Mouse (Mus musculus): ENCODE results near the gene Chd6. TPM values are rescaled to one million over a fixed set of nuclear protein-coding genes. Genes with fewer than 3 reads are reported as not detected.

Gene Chd6
- polyA plus RNA-seq, 1 experiment from 2014 or later = 31.2 TPM

DNA sequence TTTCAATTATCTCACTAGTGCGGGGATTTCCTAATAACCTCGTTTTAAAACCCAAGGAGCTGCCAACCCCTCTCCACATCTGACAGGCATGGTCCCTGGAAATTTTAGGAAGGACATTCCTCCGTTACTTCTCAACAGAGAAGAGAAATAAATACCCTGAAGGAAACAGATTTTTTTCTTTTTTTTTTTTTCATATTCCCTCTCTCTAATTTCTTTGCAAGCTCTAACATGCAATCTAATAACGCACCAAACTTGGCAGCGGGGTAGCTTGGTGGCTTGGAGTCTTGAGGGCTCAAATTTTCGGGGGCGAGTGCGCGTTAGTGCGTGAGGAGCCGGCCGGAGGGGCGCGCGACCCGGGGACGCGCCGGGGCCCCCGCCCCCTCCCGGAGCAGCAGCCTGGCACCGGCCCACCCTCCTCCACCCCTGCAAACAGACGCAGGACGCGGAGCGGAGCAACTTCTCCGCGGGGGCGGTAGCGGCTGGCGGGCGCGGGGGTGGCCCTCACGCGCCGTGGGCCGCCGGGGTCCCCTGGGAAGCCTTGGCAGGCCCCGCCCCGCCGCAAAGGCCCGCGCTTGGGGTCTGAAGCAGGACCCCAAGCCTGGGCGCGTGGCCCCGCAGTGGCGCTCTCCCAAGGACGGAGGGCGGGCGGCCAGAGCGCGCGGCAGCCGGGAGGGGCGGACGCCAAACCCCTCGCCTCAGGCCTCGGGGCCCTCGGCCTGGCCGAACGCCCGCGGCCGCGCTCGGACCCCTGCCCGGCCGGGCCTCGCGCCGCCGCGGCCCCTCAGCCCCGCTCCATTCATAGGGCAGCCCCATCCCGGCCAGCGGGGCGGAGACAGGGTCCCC is 569 bp downstream of the Chd6 start:
- peak; percentile 74 for ATAC-seq (replicated peaks; ENCODE audit: low FRiP score)
- WGBS = under 1% methylated on average over 60 of the region's 77 CpGs
- 0 out of 2 replicates have a peak, but pooled peaks cover 6% of the 10 kb centered on the region for H3K36me3 ChIP-seq
- H3K9ac ChIP-seq = peak overlapping the region; percentile 98
- H3K4me3 ChIP-seq (replicated peaks) = peak overlapping the region; percentile 97
- peak overlapping the region; percentile 100 for H3K27ac ChIP-seq
- peaks cover 27% of the 10 kb centered on the region for H3K4me1 ChIP-seq
- no peaks in the 10 kb centered on the region for H3K27me3 ChIP-seq
- peak overlapping the region; percentile 62 for H3K4me2 ChIP-seq
- H3K9me3 ChIP-seq (replicated peaks) = no peaks in the 10 kb centered on the region

DNA sequence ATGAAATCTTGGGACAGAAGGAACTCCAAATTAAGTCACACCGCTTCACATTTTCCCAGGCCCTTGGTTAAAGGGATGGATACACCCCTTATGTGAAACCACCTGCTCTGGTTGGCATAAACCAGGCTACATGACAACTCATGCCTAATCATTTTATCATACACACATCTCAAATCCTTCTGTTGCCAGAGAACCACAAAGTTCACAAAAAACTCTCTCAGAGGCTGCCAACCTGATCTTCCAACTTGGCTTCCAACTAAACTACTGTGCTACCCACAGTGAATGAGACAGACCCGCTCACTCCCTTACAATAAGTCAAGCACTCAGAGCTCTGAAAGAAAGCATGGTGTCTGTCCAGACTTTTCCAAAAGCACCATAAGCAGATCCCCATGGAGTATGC is 1.6 kb downstream of the Chd6 start:
- 91% methylated on average over 2 of the region's 2 CpGs for WGBS
- Histone ChIP-seq H3K4me3 (replicated peaks) (peak overlapping the region; percentile 97), H3K9ac (peak overlapping the region; percentile 98; the same call in 1 of the 2 replicates), H3K4me2 (peak overlapping the region; percentile 62), H3K9me3 (replicated peaks) (no peaks in the 10 kb centered on the region), H3K4me1 (peaks cover 27% of the 10 kb centered on the region), H3K36me3 (0 out of 2 replicates have a peak, but pooled peaks cover 6% of the 10 kb centered on the region), H3K27me3 (no peaks in the 10 kb centered on the region), H3K27ac (no peak overlapping the region)
- no peak for ATAC-seq (replicated peaks; ENCODE audit: low FRiP score)

DNA sequence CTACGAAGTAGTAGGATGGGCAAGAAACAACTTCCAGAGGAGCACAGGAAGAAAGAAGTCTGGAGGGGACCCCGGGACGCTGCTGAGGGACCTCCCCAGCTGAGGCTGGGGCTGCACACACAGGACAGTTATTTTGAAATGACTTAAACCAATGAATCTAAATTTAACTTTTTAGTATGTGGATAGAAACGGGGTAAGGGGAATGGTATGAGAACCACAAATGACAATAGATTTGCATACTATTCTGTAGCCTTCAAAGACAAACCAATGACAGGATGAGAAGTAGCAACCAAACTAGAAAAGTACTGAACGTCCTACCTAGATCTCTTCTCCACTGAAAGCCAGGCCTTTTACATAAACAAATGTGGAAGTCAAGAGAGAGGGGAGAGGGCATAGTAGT is 5.1 kb downstream of the Chd6 start:
- H3K4me2 ChIP-seq = no peak overlapping the region
- peaks cover 19% of the 10 kb centered on the region for H3K4me1 ChIP-seq
- no peak overlapping the region for H3K27ac ChIP-seq
- 73% methylated on average over 5 of the region's 5 CpGs for WGBS
- H3K4me3 ChIP-seq (replicated peaks) = no peak overlapping the region
- ATAC-seq (replicated peaks; ENCODE audit: low FRiP score) = no peak
- H3K36me3 ChIP-seq = 0 out of 2 replicates have a peak, but pooled peaks cover 6% of the 10 kb centered on the region
- H3K27me3 ChIP-seq = no peaks in the 10 kb centered on the region
- H3K9me3 ChIP-seq (replicated peaks) = no peaks in the 10 kb centered on the region
- H3K9ac ChIP-seq = no peak overlapping the region

DNA sequence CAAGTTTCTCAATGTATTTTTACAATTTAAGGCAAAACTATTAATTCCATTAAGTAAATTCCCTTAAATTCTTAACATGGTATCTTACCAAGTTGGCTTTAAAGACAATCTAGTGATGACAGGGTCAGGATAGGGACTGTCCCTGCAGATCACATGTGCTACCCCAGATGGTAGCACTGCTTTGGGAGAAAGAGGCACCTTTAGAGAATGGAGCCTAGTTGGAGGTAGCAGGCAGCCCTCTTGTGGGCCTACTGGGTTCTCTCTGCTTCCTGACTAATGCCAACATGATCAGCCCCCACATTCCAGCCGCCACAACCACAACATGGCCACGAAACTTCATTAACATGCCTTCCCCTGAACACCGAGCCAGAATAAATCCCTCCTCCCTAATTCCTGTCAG is 6.8 kb downstream of the Chd6 start:
- no peak overlapping the region for H3K4me2 ChIP-seq
- H3K4me3 ChIP-seq (replicated peaks) = no peak overlapping the region
- no peak overlapping the region for H3K9ac ChIP-seq
- no peak for ATAC-seq (replicated peaks; ENCODE audit: low FRiP score)
- no peaks in the 10 kb centered on the region for H3K27me3 ChIP-seq
- peaks cover 11% of the 10 kb centered on the region for H3K4me1 ChIP-seq
- 0 out of 2 replicates have a peak, but pooled peaks cover 8% of the 10 kb centered on the region for H3K36me3 ChIP-seq
- 41% methylated on average over 3 of the region's 3 CpGs for WGBS
- H3K9me3 ChIP-seq (replicated peaks) = no peaks in the 10 kb centered on the region
- H3K27ac ChIP-seq = no peak overlapping the region

DNA sequence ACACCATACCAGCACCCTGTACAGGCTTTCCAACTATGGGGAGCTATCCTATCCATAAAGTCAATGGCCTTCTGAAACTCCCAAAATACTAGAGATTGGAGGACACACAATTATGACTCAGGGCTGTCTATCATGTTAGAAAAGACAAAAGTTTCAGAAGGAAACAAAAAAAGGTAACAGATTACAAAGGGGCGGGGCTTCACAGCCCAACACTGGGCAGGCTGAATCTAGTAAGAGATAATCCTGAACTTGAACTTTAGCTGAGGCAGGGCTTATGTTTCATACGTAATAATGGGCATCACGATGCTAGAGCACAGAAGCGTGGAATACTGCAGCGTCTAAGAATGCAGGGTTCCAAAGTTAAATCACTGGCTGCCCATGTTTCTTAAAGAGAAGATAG is 11.1 kb downstream of the Chd6 start:
- no peak overlapping the region for H3K9ac ChIP-seq
- H3K4me3 ChIP-seq (replicated peaks) = no peak overlapping the region
- 0 out of 2 replicates have a peak, but pooled peaks cover 2% of the 10 kb centered on the region for H3K36me3 ChIP-seq
- H3K27me3 ChIP-seq = no peaks in the 10 kb centered on the region
- H3K4me1 ChIP-seq = no peaks in the 10 kb centered on the region
- no peak for ATAC-seq (replicated peaks; ENCODE audit: low FRiP score)
- H3K27ac ChIP-seq = no peak overlapping the region
- no peak overlapping the region for H3K4me2 ChIP-seq
- H3K9me3 ChIP-seq (replicated peaks) = no peaks in the 10 kb centered on the region
- WGBS = 95% methylated on average over 5 of the region's 5 CpGs

DNA sequence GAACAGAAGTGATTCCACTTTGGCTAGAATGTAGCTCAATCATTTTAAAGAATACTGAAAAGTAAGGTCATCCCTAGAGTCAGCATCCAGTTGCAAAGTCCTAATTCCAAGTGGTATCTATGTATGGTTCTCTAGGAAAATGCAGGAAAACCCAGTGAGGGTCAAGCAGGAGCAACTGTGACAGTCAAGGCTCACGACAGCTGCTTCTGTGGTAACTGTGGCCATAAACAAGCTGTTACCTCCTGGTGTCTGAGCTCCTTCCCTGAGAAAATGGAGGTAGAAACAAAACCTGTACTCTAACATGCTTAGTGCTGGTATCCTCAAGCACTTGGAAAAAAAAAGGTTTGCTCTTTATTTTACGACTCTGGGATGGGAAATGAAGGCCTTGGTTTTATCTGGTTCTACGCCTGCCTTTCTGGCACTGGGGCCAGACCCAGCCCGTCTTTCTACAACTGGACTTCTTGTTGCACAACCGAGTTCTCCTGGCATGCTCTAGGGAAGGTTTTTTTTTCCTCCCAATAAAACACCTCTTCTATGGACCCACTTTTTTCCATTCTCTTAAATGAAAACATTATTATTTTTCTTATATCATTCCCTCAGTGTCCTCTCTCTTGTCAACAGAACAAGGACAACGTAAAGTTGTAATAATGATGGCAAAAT is 18.0 kb downstream of the Chd6 start:
- H3K9me3 ChIP-seq (replicated peaks) = no peaks in the 10 kb centered on the region
- no peaks in the 10 kb centered on the region for H3K27me3 ChIP-seq
- H3K4me2 ChIP-seq = no peak overlapping the region
- H3K9ac ChIP-seq = no peak overlapping the region
- H3K36me3 ChIP-seq = no peaks in the 10 kb centered on the region; the same call in 1 of the 2 replicates
- H3K4me1 ChIP-seq = no peaks in the 10 kb centered on the region
- ATAC-seq (replicated peaks; ENCODE audit: low FRiP score) = no peak
- WGBS = 86% methylated on average over 6 of the region's 6 CpGs
- no peak overlapping the region for H3K27ac ChIP-seq
- H3K4me3 ChIP-seq (replicated peaks) = no peak overlapping the region

DNA sequence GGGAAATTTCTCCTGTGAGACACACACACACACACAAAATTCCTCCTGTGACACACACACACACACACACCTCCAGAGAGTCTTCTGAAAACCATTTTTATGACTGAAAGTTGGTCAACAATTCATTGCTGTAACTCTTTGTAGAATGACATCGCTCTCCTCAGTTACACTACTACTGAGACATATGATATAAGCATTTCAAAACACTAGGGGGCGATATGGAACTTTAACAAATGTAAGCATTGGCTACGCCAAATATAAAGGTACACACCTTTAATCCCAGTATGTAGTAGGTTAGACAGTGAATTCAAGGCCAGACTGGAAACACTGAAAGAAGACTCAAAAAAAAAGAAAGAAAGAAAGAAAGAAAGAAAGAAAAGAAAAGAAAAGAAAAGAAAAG is 18.7 kb downstream of the Chd6 start:
- ATAC-seq (replicated peaks; ENCODE audit: low FRiP score) = no peak
- no peaks in the 10 kb centered on the region for H3K9me3 ChIP-seq (replicated peaks)
- no peaks in the 10 kb centered on the region for H3K4me1 ChIP-seq
- no peak overlapping the region for H3K27ac ChIP-seq
- no peaks in the 10 kb centered on the region; the same call in 1 of the 2 replicates for H3K36me3 ChIP-seq
- no peak overlapping the region for H3K9ac ChIP-seq
- no peaks in the 10 kb centered on the region for H3K27me3 ChIP-seq
- H3K4me2 ChIP-seq = no peak overlapping the region
- WGBS = 66% methylated on average over 3 of the region's 3 CpGs
- H3K4me3 ChIP-seq (replicated peaks) = no peak overlapping the region

DNA sequence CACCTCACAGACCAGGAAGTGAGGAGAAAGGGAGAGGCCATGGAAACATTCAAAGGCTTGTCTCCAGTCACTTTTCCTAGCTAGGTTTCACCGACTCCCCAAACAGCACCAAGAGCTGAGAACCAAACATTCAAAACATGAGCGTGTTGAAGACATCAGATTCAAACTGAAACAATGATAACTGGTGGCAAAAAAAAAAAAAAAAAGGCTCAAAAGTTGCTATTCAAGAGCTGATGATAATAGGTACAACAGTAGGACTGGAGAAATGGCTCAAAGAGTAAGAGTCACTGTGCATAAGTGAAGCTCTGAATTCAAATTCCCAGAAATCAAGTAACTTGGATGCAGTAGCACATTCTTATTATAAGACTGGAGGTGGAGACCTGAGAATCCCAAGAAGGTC is 30.3 kb downstream of the Chd6 start:
- Histone ChIP-seq H3K4me3 (replicated peaks) (no peak overlapping the region), H3K4me1 (no peaks in the 10 kb centered on the region), H3K36me3 (0 out of 2 replicates have a peak, but pooled peaks cover 6% of the 10 kb centered on the region), H3K9ac (no peak overlapping the region), H3K27ac (no peak overlapping the region), H3K9me3 (replicated peaks) (no peaks in the 10 kb centered on the region), H3K27me3 (no peaks in the 10 kb centered on the region), H3K4me2 (no peak overlapping the region)
- no peak for ATAC-seq (replicated peaks; ENCODE audit: low FRiP score)
- 87% methylated on average over 2 of the region's 2 CpGs for WGBS

DNA sequence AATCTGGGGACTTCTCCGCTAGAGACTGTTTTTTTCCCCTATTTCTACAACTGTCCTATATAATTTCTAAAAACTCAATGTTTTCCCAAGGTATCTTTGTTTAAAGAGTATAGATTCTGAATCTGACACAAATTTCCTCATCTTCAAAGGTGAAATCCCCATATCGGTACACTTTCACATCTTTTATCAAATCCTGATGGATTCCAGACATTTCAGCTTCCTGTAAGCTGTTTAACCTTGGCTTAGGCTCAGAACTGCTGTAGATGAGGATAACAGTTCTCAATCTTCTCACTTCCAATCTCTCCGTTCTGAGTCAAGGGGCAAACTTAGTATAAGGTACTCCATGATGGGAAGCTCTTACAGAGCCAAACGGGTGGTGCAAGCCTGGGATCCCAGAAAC is 32.6 kb downstream of the Chd6 start:
- ATAC-seq (replicated peaks; ENCODE audit: low FRiP score) = no peak
- H3K27me3 ChIP-seq = no peaks in the 10 kb centered on the region

DNA sequence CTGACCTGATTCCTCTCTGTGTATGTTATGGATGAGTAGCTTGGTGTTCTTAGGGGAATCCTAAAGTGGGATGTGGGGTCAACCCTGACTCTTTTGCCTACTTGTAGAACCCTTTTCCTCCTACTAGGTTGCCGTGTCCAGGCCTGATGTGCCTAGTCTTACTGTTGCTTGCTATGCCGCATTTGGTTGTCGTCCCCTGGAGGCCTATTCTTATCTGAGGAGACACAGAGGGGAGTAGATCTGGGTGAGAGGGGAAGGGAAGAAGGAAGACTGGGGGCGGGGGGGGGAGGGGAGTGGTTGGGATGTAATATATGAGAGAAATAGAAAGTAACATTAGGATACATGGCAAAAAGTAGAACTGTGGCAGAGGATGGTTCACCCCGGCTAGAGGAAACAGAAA is 33.3 kb downstream of the Chd6 start:
- Histone ChIP-seq H3K4me2 (no peak overlapping the region), H3K4me1 (no peaks in the 10 kb centered on the region), H3K4me3 (replicated peaks) (no peak overlapping the region), H3K9me3 (replicated peaks) (no peaks in the 10 kb centered on the region), H3K27me3 (no peaks in the 10 kb centered on the region), H3K36me3 (0 out of 2 replicates have a peak, but pooled peaks cover 6% of the 10 kb centered on the region), H3K27ac (no peak overlapping the region), H3K9ac (no peak overlapping the region)
- no peak for ATAC-seq (replicated peaks; ENCODE audit: low FRiP score)
- 84% methylated on average over 5 of the region's 5 CpGs for WGBS

More for the DNA sequence above, 32.6 kb downstream of the Chd6 start:
- H3K36me3 ChIP-seq = 0 out of 2 replicates have a peak, but pooled peaks cover 6% of the 10 kb centered on the region
- no peak overlapping the region for H3K4me2 ChIP-seq
- H3K4me3 ChIP-seq (replicated peaks) = no peak overlapping the region
- 85% methylated on average over 4 of the region's 4 CpGs for WGBS
- H3K4me1 ChIP-seq = no peaks in the 10 kb centered on the region
- no peaks in the 10 kb centered on the region for H3K9me3 ChIP-seq (replicated peaks)
- no peak overlapping the region for H3K9ac ChIP-seq
- H3K27ac ChIP-seq = no peak overlapping the region

DNA sequence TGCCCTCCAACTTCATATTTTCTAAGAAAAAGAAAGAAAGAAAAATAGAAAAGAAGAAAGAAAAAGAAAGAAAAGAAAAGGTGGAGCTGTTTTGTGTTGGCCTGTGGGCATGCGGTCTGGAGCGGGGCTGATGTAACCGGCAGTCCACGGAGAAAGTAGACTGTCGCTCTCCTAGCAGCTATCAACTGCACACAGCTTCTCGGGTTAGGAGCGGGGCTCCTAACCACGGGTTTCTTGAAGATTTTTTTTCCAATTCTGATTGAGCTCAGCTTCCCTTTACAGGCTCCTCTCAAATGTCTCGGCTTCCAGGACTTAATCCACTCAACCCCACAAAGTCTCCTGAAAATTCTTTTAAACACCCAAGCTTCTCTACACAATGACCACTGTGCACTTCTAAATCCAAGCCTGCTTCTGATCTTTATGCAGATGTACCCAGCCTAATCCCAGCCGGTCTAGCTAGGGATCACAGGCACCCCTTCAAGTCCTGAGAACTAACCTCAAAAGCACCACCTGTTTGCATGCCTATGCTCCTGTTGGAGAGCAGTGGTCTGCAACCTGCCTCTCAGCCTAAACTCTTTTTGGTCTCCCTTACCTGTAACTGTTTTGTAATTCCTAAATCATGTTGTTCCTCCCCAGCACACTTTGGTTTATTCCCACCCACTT is 42.6 kb downstream of the Chd6 start:
- Histone ChIP-seq H3K4me3 (replicated peaks) (no peak overlapping the region), H3K4me1 (0 out of 2 replicates have a peak, but pooled peaks cover 3% of the 10 kb centered on the region), H3K36me3 (peaks cover 15% of the 10 kb centered on the region), H3K27ac (no peak overlapping the region), H3K4me2 (no peak overlapping the region), H3K27me3 (no peaks in the 10 kb centered on the region), H3K9ac (no peak overlapping the region), H3K9me3 (replicated peaks) (no peaks in the 10 kb centered on the region)
- ATAC-seq (replicated peaks; ENCODE audit: low FRiP score) = no peak
- WGBS = 70% methylated on average over 10 of the region's 10 CpGs

DNA sequence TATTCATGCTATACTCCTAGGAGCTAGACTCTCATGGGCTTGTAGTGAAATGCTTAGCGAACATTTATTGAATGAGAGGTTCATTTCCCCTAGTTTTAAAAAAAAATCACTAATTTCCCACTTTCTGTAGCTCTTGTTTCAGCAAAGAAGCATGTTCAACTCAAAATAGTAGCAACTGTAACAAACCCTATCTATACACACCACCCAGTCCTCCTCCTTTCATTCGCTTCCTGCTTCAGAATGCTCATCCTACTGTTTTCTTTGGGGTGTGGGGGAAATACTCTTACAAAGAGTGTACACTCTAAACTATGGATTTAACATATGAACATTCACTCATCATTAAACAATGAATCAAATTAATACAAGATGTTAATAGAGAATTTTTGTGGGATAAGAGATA is 43.3 kb downstream of the Chd6 start:
- peaks cover 15% of the 10 kb centered on the region for H3K36me3 ChIP-seq
- H3K4me2 ChIP-seq = no peak overlapping the region
- 91% methylated on average over 2 of the region's 2 CpGs for whole genome bisulfite sequencing

More for the DNA sequence above, 43.3 kb downstream of the Chd6 start:
- H3K4me1 ChIP-seq = 0 out of 2 replicates have a peak, but pooled peaks cover 3% of the 10 kb centered on the region
- no peaks in the 10 kb centered on the region for H3K27me3 ChIP-seq
- H3K9me3 ChIP-seq (replicated peaks) = no peaks in the 10 kb centered on the region
- H3K4me3 ChIP-seq (replicated peaks) = no peak overlapping the region
- no peak overlapping the region for H3K9ac ChIP-seq
- ATAC-seq (replicated peaks; ENCODE audit: low FRiP score) = no peak
- H3K27ac ChIP-seq = no peak overlapping the region
